Mouse (Mus musculus): ENCODE measurements at regions not wholly inside any gene's neighbourhood (a gene's known extent, or its start where the extent isn't known, plus 50 kb on each side); places are given as distances from the start of the nearest gene placed in this dataset.

- ATAC-seq (ENCODE audit: low FRiP score, low TSS enrichment), result no peak
These were observed 442.4 kb downstream of the Ipmk start for GRCm38 (mm10) chr10:71789936-71790335.

GRCm38 (mm10) chr10:71798638-71799037 lies 451.1 kb downstream of the Ipmk start:
- Histone ChIP-seq H3K27me3 (ENCODE audit: control insufficient read depth, insufficient read depth, low read length) (no peaks in the 10 kb centered on the region), H3K9me3 (ENCODE audit: control insufficient read depth, low read length) (no peaks in the 10 kb centered on the region), H3K4me1 (ENCODE audit: control insufficient read depth, insufficient read depth, low read length) (no peaks in the 10 kb centered on the region), H3K27ac (replicated peaks; ENCODE audit: low read depth, low read length) (no peak overlapping the region), H3K4me3 (replicated peaks; ENCODE audit: low read depth, low read length) (no peak overlapping the region), H3K36me3 (ENCODE audit: control insufficient read depth, insufficient read depth, low read length) (no peaks in the 10 kb centered on the region), H3K9ac (replicated peaks; ENCODE audit: low read length) (no peak overlapping the region), H3K4me2 (ENCODE audit: low read length) (no peak overlapping the region)
- ATAC-seq (ENCODE audit: low FRiP score, low TSS enrichment), result no peak
- 75% methylated on average over 2 of the region's 2 CpGs for WGBS
- DNase-seq, result no peak

More at GRCm38 (mm10) chr10:71789936-71790335, 442.4 kb downstream of the Ipmk start:
- Histone ChIP-seq H3K9ac (replicated peaks; ENCODE audit: low read length) (no peak overlapping the region), H3K27me3 (ENCODE audit: control insufficient read depth, insufficient read depth, low read length) (no peaks in the 10 kb centered on the region), H3K36me3 (ENCODE audit: control insufficient read depth, insufficient read depth, low read length) (no peaks in the 10 kb centered on the region), H3K4me1 (ENCODE audit: control insufficient read depth, insufficient read depth, low read length) (no peaks in the 10 kb centered on the region), H3K27ac (replicated peaks; ENCODE audit: low read depth, low read length) (no peak overlapping the region), H3K4me3 (replicated peaks; ENCODE audit: low read depth, low read length) (no peak overlapping the region), H3K4me2 (ENCODE audit: low read length) (no peak overlapping the region), H3K9me3 (ENCODE audit: control insufficient read depth, low read length) (no peaks in the 10 kb centered on the region)
- DNase-seq, result no peak
- 94% methylated on average over 1 of the region's 1 CpGs for WGBS

- Histone ChIP-seq H3K27me3 (ENCODE audit: control insufficient read depth, insufficient read depth, low read length) (no peaks in the 10 kb centered on the region), H3K4me1 (ENCODE audit: control insufficient read depth, insufficient read depth, low read length) (no peaks in the 10 kb centered on the region), H3K9ac (replicated peaks; ENCODE audit: low read length) (no peak overlapping the region), H3K4me2 (ENCODE audit: low read length) (no peak overlapping the region), H3K36me3 (ENCODE audit: control insufficient read depth, insufficient read depth, low read length) (no peaks in the 10 kb centered on the region), H3K9me3 (ENCODE audit: control insufficient read depth, low read length) (no peaks in the 10 kb centered on the region), H3K27ac (replicated peaks; ENCODE audit: low read depth, low read length) (no peak overlapping the region), H3K4me3 (replicated peaks; ENCODE audit: low read depth, low read length) (no peak overlapping the region)
- no peak for DNase-seq
- WGBS, result 86% methylated on average over 3 of the region's 3 CpGs
- no peak for ATAC-seq (ENCODE audit: low FRiP score, low TSS enrichment)
These were observed 454.9 kb downstream of the Ipmk start for GRCm38 (mm10) chr10:71802457-71802856.

GRCm38 (mm10) chr10:71832633-71833032 lies 485.1 kb downstream of the Ipmk start:
- H3K9ac ChIP-seq (replicated peaks; ENCODE audit: low read length), result no peak overlapping the region
- H3K27ac ChIP-seq (replicated peaks; ENCODE audit: low read depth, low read length), result no peak overlapping the region
- H3K9me3 ChIP-seq (ENCODE audit: control insufficient read depth, low read length), result no peaks in the 10 kb centered on the region
- H3K36me3 ChIP-seq (ENCODE audit: control insufficient read depth, insufficient read depth, low read length), result no peaks in the 10 kb centered on the region
- ATAC-seq (ENCODE audit: low FRiP score, low TSS enrichment), result no peak
- H3K4me3 ChIP-seq (replicated peaks; ENCODE audit: low read depth, low read length), result no peak overlapping the region
- H3K4me1 ChIP-seq (ENCODE audit: control insufficient read depth, insufficient read depth, low read length), result no peaks in the 10 kb centered on the region
- WGBS, result 74% methylated on average over 2 of the region's 2 CpGs
- H3K4me2 ChIP-seq (ENCODE audit: low read length), result no peak overlapping the region
- no peaks in the 10 kb centered on the region for H3K27me3 ChIP-seq (ENCODE audit: control insufficient read depth, insufficient read depth, low read length)
- no peak for DNase-seq

- WGBS, result 70% methylated on average over 1 of the region's 1 CpGs
- DNase-seq (no peak), ATAC-seq (ENCODE audit: low FRiP score, low TSS enrichment) (no peak)
- no peaks in the 10 kb centered on the region for H3K9me3 ChIP-seq (ENCODE audit: control insufficient read depth, low read length)
- H3K4me3 ChIP-seq (replicated peaks; ENCODE audit: low read depth, low read length), result no peak overlapping the region
- no peaks in the 10 kb centered on the region for H3K36me3 ChIP-seq (ENCODE audit: control insufficient read depth, insufficient read depth, low read length)
- H3K27ac ChIP-seq (replicated peaks; ENCODE audit: low read depth, low read length), result no peak overlapping the region
- H3K9ac ChIP-seq (replicated peaks; ENCODE audit: low read length), result no peak overlapping the region
- H3K4me2 ChIP-seq (ENCODE audit: low read length), result no peak overlapping the region
- no peaks in the 10 kb centered on the region for H3K4me1 ChIP-seq (ENCODE audit: control insufficient read depth, insufficient read depth, low read length)
- no peaks in the 10 kb centered on the region for H3K27me3 ChIP-seq (ENCODE audit: control insufficient read depth, insufficient read depth, low read length)
These were observed 487.5 kb downstream of the Ipmk start for GRCm38 (mm10) chr10:71835018-71835417.

GRCm38 (mm10) chr10:71857089-71857488 lies 509.5 kb downstream of the Ipmk start:
- H3K4me1 ChIP-seq (ENCODE audit: control insufficient read depth, insufficient read depth, low read length), result peaks cover 6% of the 10 kb centered on the region; the same call in 1 of the 2 replicates
- no peak overlapping the region for H3K9ac ChIP-seq (replicated peaks; ENCODE audit: low read length)
- no peaks in the 10 kb centered on the region for H3K27me3 ChIP-seq (ENCODE audit: control insufficient read depth, insufficient read depth, low read length)
- no peaks in the 10 kb centered on the region for H3K36me3 ChIP-seq (ENCODE audit: control insufficient read depth, insufficient read depth, low read length)
- no peak overlapping the region for H3K4me3 ChIP-seq (replicated peaks; ENCODE audit: low read depth, low read length)
- 0 out of 2 replicates have a peak overlapping the region, but pooled peaks have one; percentile 37 for H3K27ac ChIP-seq (replicated peaks; ENCODE audit: low read depth, low read length)
- no peaks in the 10 kb centered on the region for H3K9me3 ChIP-seq (ENCODE audit: control insufficient read depth, low read length)
- DNase-seq (no peak), ATAC-seq (ENCODE audit: low FRiP score, low TSS enrichment) (peak; percentile 37; the same call in 1 of the 2 replicates)
- peak overlapping the region; percentile 39 for H3K4me2 ChIP-seq (ENCODE audit: low read length)
- 59% methylated on average over 4 of the region's 4 CpGs for WGBS

- no peaks in the 10 kb centered on the region for H3K27me3 ChIP-seq (ENCODE audit: control insufficient read depth, insufficient read depth, low read length)
- H3K9ac ChIP-seq (replicated peaks; ENCODE audit: low read length), result no peak overlapping the region; the same call in 1 of the 2 replicates
- peak; percentile 92 for DNase-seq
- H3K9me3 ChIP-seq (ENCODE audit: control insufficient read depth, low read length), result no peaks in the 10 kb centered on the region
- peak; percentile 89; the same call in 1 of the 2 replicates for ATAC-seq (ENCODE audit: low FRiP score, low TSS enrichment)
- 0 out of 2 replicates have a peak overlapping the region, but pooled peaks have one; percentile 37 for H3K27ac ChIP-seq (replicated peaks; ENCODE audit: low read depth, low read length)
- H3K4me2 ChIP-seq (ENCODE audit: low read length), result peak overlapping the region; percentile 39
- 21% methylated on average over 8 of the region's 8 CpGs for WGBS
- H3K36me3 ChIP-seq (ENCODE audit: control insufficient read depth, insufficient read depth, low read length), result no peaks in the 10 kb centered on the region
- peaks cover 6% of the 10 kb centered on the region; the same call in 1 of the 2 replicates for H3K4me1 ChIP-seq (ENCODE audit: control insufficient read depth, insufficient read depth, low read length)
- H3K4me3 ChIP-seq (replicated peaks; ENCODE audit: low read depth, low read length), result no peak overlapping the region
These were observed 510.0 kb downstream of the Ipmk start for GRCm38 (mm10) chr10:71857518-71857973.

- Histone ChIP-seq H3K36me3 (ENCODE audit: control insufficient read depth, insufficient read depth, low read length) (no peaks in the 10 kb centered on the region), H3K4me3 (replicated peaks; ENCODE audit: low read depth, low read length) (no peak overlapping the region), H3K27me3 (ENCODE audit: control insufficient read depth, insufficient read depth, low read length) (no peaks in the 10 kb centered on the region), H3K4me1 (ENCODE audit: control insufficient read depth, insufficient read depth, low read length) (no peaks in the 10 kb centered on the region), H3K9ac (replicated peaks; ENCODE audit: low read length) (no peak overlapping the region), H3K4me2 (ENCODE audit: low read length) (no peak overlapping the region), H3K9me3 (ENCODE audit: control insufficient read depth, low read length) (no peaks in the 10 kb centered on the region), H3K27ac (replicated peaks; ENCODE audit: low read depth, low read length) (no peak overlapping the region)
- ATAC-seq (ENCODE audit: low FRiP score, low TSS enrichment) (no peak), DNase-seq (no peak)
- WGBS, result 79% methylated on average over 2 of the region's 2 CpGs
These were observed 546.2 kb downstream of the Ipmk start for GRCm38 (mm10) chr10:71893726-71894125.

GRCm38 (mm10) chr10:71905029-71905428 lies 557.5 kb downstream of the Ipmk start:
- no peaks in the 10 kb centered on the region for H3K27me3 ChIP-seq (ENCODE audit: control insufficient read depth, insufficient read depth, low read length)
- ATAC-seq (ENCODE audit: low FRiP score, low TSS enrichment) (no peak), DNase-seq (no peak)
- no peaks in the 10 kb centered on the region for H3K36me3 ChIP-seq (ENCODE audit: control insufficient read depth, insufficient read depth, low read length)
- no peaks in the 10 kb centered on the region for H3K4me1 ChIP-seq (ENCODE audit: control insufficient read depth, insufficient read depth, low read length)
- no peaks in the 10 kb centered on the region for H3K9me3 ChIP-seq (ENCODE audit: control insufficient read depth, low read length)
- no peak overlapping the region for H3K27ac ChIP-seq (replicated peaks; ENCODE audit: low read depth, low read length)
- no peak overlapping the region for H3K4me2 ChIP-seq (ENCODE audit: low read length)
- no peak overlapping the region for H3K4me3 ChIP-seq (replicated peaks; ENCODE audit: low read depth, low read length)
- H3K9ac ChIP-seq (replicated peaks; ENCODE audit: low read length), result no peak overlapping the region
- 86% methylated on average over 4 of the region's 4 CpGs for WGBS
